ENCODE assay signal across 8 mouse cellular contexts in genomic region chr5:45449831-45450716, GRCm38 (mm10). TPM values are rescaled to one million over a fixed set of nuclear protein-coding genes. Genes with fewer than 3 reads are reported as not detected.
DNase-seq lines count a peak whose midpoint lies in the region; ATAC-seq and TF ChIP-seq lines count a peak whose summit lies in the region.

Gene Qdpr, minus strand, starts transcription at chr5:45450236.

- peak within 1 kb of the TSS; percentile 87 for H3K27ac ChIP-seq in forebrain, embryonic 10.5 days
- H3K27ac ChIP-seq in heart, embryonic 15.5 days, result peak within 1 kb of the TSS; percentile 89
- H3K27ac ChIP-seq in liver, embryonic 14.5 days, result 0 out of 2 replicates have a peak within 1 kb of the TSS, but pooled peaks have one; percentile 2
- peak within 1 kb of the TSS; percentile 54; the same call in 1 of the 2 replicates for H3K27ac ChIP-seq in neural tube, embryonic 11.5 days (ENCODE audit: low read depth, low read length)
- H3K27ac ChIP-seq in stomach, postnatal 0 days (replicated peaks), result peak within 1 kb of the TSS; percentile 91

- no peaks in the 10 kb centered on the region for H3K9me3 ChIP-seq in forebrain, embryonic 10.5 days
- H3K9me3 ChIP-seq in heart, embryonic 15.5 days (replicated peaks), result no peaks in the 10 kb centered on the region
- no peaks in the 10 kb centered on the region for H3K9me3 ChIP-seq in liver, embryonic 14.5 days (ENCODE audit: control insufficient read depth, low read length)
- no peaks in the 10 kb centered on the region for H3K9me3 ChIP-seq in neural tube, embryonic 11.5 days (ENCODE audit: control insufficient read depth, low read length)
- no peaks in the 10 kb centered on the region for H3K9me3 ChIP-seq in stomach, postnatal 0 days (ENCODE audit: control insufficient read depth, low read length)

- TF ChIP-seq EP300 in liver, embryonic 14.5 days (IDR thresholded peaks at IDR 0.05; ENCODE audit: low read depth), result no peak
- no peak for TF ChIP-seq EP300 in stomach, postnatal 0 days (optimal IDR thresholded peaks at IDR 0.05)

- under 1% methylated on average over 70 of the region's 70 CpGs for WGBS in forebrain, embryonic 10.5 days
- under 1% methylated on average over 70 of the region's 70 CpGs for WGBS in heart, embryonic 15.5 days
- WGBS in liver, embryonic 14.5 days (ENCODE audit: insufficient replicate concordance), result under 1% methylated on average over 70 of the region's 70 CpGs
- WGBS in neural tube, embryonic 11.5 days, result 0% methylated on average over 69 of the region's 70 CpGs
- WGBS in stomach, postnatal 0 days, result under 1% methylated on average over 69 of the region's 70 CpGs

- peak; percentile 99 for ATAC-seq in heart, embryonic 15.5 days (replicated peaks; ENCODE audit: insufficient number of reproducible peaks, insufficient read depth, low FRiP score, low read depth)
- ATAC-seq in liver, embryonic 14.5 days (ENCODE audit: insufficient read depth), result peak; percentile 99
- ATAC-seq in neural tube, embryonic 11.5 days (ENCODE audit: insufficient read depth, low FRiP score, low TSS enrichment), result peak; percentile 100
- ATAC-seq in stomach, postnatal 0 days (ENCODE audit: low FRiP score, low TSS enrichment), result peak; percentile 99

- H3K27me3 ChIP-seq in forebrain, embryonic 10.5 days (ENCODE audit: poor library complexity, severe bottlenecking), result no peaks in the 10 kb centered on the region
- no peaks in the 10 kb centered on the region for H3K27me3 ChIP-seq in heart, embryonic 15.5 days
- H3K27me3 ChIP-seq in liver, embryonic 14.5 days (ENCODE audit: control insufficient read depth, insufficient read depth, low read length), result no peaks in the 10 kb centered on the region
- no peaks in the 10 kb centered on the region for H3K27me3 ChIP-seq in neural tube, embryonic 11.5 days (ENCODE audit: control insufficient read depth, insufficient read depth, low read length)
- H3K27me3 ChIP-seq in stomach, postnatal 0 days (ENCODE audit: control insufficient read depth, insufficient read depth, low read length), result no peaks in the 10 kb centered on the region; the same call in 1 of the 2 replicates

- DNase-seq in CD8-positive naive resting alpha-beta T cell, adult 2 months (ENCODE audit: low read depth in 2 of 2, low spot score in 2 of 2), result peak; percentile 92 to 95
- peak; percentile 98 for DNase-seq in c-Kit-positive CD71-negative TER-119-negative erythroid progenitor cells, embryonic 14.5 days (ENCODE audit: low read depth)
- DNase-seq in forebrain, embryonic 10.5 days (ENCODE audit: extremely low spot score, low spot score), result peak; percentile 99
- DNase-seq in kidney, postnatal 25 days, result peak; percentile 98 to 99
- peak; percentile 96 to 97 (median 96) for DNase-seq in liver, embryonic 14.5 days (ENCODE audit: low read depth in 3 of 3, low spot score in 3 of 3)
- DNase-seq in neural tube, embryonic 11.5 days (ENCODE audit: low spot score), result peak; percentile 97
- peak; percentile 99 for DNase-seq in stomach, postnatal 0 days (ENCODE audit: low spot score)

- peak within 1 kb of the TSS; percentile 99 for H3K4me2 ChIP-seq in heart, embryonic 15.5 days
- H3K4me2 ChIP-seq in liver, embryonic 14.5 days (ENCODE audit: low read depth), result peak within 1 kb of the TSS; percentile 97
- H3K4me2 ChIP-seq in neural tube, embryonic 11.5 days (ENCODE audit: low read depth), result peak within 1 kb of the TSS; percentile 98
- peak within 1 kb of the TSS; percentile 82 for H3K4me2 ChIP-seq in stomach, postnatal 0 days (replicated peaks; ENCODE audit: low read depth)

- H3K9ac ChIP-seq in heart, embryonic 15.5 days, result peak within 1 kb of the TSS; percentile 87
- H3K9ac ChIP-seq in liver, embryonic 14.5 days (replicated peaks), result peak within 1 kb of the TSS; percentile 72
- H3K9ac ChIP-seq in neural tube, embryonic 11.5 days (ENCODE audit: low read length), result peak within 1 kb of the TSS; percentile 69
- H3K9ac ChIP-seq in stomach, postnatal 0 days (ENCODE audit: low read length), result peak within 1 kb of the TSS; percentile 61

- H3K4me3 ChIP-seq in forebrain, embryonic 10.5 days, result peak within 1 kb of the TSS; percentile 75
- peak within 1 kb of the TSS; percentile 87 for H3K4me3 ChIP-seq in heart, embryonic 15.5 days
- H3K4me3 ChIP-seq in liver, embryonic 14.5 days (ENCODE audit: insufficient read depth in 1 of 2, low read depth in 2 of 2, low read length in 2 of 2), result peak within 1 kb of the TSS; percentile 65
- peak within 1 kb of the TSS; percentile 65 for H3K4me3 ChIP-seq in neural tube, embryonic 11.5 days (ENCODE audit: low read depth, low read length)
- peak within 1 kb of the TSS; percentile 49 for H3K4me3 ChIP-seq in stomach, postnatal 0 days (ENCODE audit: low read depth, low read length)

- TF ChIP-seq CTCF in liver, embryonic 14.5 days (IDR thresholded peaks at IDR 0.05; ENCODE audit: low read depth), result peak; percentile 11; the same call in 1 of the 2 replicates
- peak; percentile 29; the same call in 1 of the 2 replicates for TF ChIP-seq CTCF in stomach, postnatal 0 days (IDR thresholded peaks at IDR 0.05; ENCODE audit: low read depth)

- peaks cover 27% of the 10 kb centered on the region for H3K4me1 ChIP-seq in forebrain, embryonic 10.5 days
- H3K4me1 ChIP-seq in heart, embryonic 15.5 days (replicated peaks), result peaks cover 15% of the 10 kb centered on the region
- peaks cover 5 to 12% of the 10 kb centered on the region in 2 experiments for H3K4me1 ChIP-seq in liver, embryonic 14.5 days (replicated peaks; ENCODE audit: control insufficient read depth in 2 of 2, insufficient read depth in 2 of 2, low read length in 1 of 2)
- peaks cover 8% of the 10 kb centered on the region for H3K4me1 ChIP-seq in neural tube, embryonic 11.5 days (ENCODE audit: control insufficient read depth, insufficient read depth, low read length)
- H3K4me1 ChIP-seq in stomach, postnatal 0 days (replicated peaks; ENCODE audit: control insufficient read depth, insufficient read depth), result 0 out of 2 replicates have a peak, but pooled peaks cover 4% of the 10 kb centered on the region

- H3K36me3 ChIP-seq in forebrain, embryonic 10.5 days (replicated peaks), result peaks cover 5% of the 10 kb centered on the region; the same call in 1 of the 2 replicates
- H3K36me3 ChIP-seq in heart, embryonic 15.5 days, result no peaks in the 10 kb centered on the region
- no peaks in the 10 kb centered on the region for H3K36me3 ChIP-seq in liver, embryonic 14.5 days (replicated peaks; ENCODE audit: control insufficient read depth, insufficient read depth, low read depth)
- H3K36me3 ChIP-seq in neural tube, embryonic 11.5 days (ENCODE audit: control insufficient read depth, insufficient read depth, low read length), result no peaks in the 10 kb centered on the region
- H3K36me3 ChIP-seq in stomach, postnatal 0 days (ENCODE audit: control insufficient read depth, insufficient read depth, low read length), result no peaks in the 10 kb centered on the region

RNA-seq across cellular contexts. Expression of gene Qdpr, which starts in this region (rescaled TPM):
- polyA plus RNA-seq in forebrain, embryonic 10.5 days (2016; fragmentation: Nextera tagmentation; extraction: Ambion mirVana), result 126 and 127 TPM in 2 replicates
- 100 and 106 TPM in 2 replicates for polyA plus RNA-seq in heart, embryonic 15.5 days (2015; fragmentation: Nextera tagmentation; extraction: Ambion mirVana)
- 32.6 and 34.3 TPM in 2 replicates for polyA plus RNA-seq in liver, embryonic 14.5 days (2012; rRNA removed)
- 61.1 and 68.2 TPM in 2 replicates for polyA plus RNA-seq in liver, embryonic 14.5 days (2014; fragmentation: Nextera tagmentation; extraction: Ambion mirVana)
- polyA plus RNA-seq in neural tube, embryonic 11.5 days (2014; fragmentation: Nextera tagmentation; extraction: Ambion mirVana), result 95.8 and 101 TPM in 2 replicates
- polyA plus RNA-seq in stomach, postnatal 0 days (2015; fragmentation: Nextera tagmentation; extraction: Ambion mirVana), result 91.4 and 98.2 TPM in 2 replicates

Comparison
In these comparisons a context has a peak if more than half of its experiments do, and no peak if none do; other contexts are left out.
1. Peak in every context shown above with its lines: DNase-seq, ATAC-seq, H3K4me3 ChIP-seq and H3K27ac ChIP-seq.
2. H3K27ac ChIP-seq: peak in every context shown above with its lines; median percentile 91 in stomach, postnatal 0 days; 89 in heart, embryonic 15.5 days; 87 in forebrain, embryonic 10.5 days; 54 in neural tube, embryonic 11.5 days; 2 in liver, embryonic 14.5 days.